Mouse (Mus musculus) right cerebral cortex, postnatal 14 days (tissue): ENCODE measurements around the gene Palld.

Source experiments
- DNase-seq: peaks from one replicate; pipeline ENCODE4 v3.0.0; 2022

The Palld gene

DNA sequence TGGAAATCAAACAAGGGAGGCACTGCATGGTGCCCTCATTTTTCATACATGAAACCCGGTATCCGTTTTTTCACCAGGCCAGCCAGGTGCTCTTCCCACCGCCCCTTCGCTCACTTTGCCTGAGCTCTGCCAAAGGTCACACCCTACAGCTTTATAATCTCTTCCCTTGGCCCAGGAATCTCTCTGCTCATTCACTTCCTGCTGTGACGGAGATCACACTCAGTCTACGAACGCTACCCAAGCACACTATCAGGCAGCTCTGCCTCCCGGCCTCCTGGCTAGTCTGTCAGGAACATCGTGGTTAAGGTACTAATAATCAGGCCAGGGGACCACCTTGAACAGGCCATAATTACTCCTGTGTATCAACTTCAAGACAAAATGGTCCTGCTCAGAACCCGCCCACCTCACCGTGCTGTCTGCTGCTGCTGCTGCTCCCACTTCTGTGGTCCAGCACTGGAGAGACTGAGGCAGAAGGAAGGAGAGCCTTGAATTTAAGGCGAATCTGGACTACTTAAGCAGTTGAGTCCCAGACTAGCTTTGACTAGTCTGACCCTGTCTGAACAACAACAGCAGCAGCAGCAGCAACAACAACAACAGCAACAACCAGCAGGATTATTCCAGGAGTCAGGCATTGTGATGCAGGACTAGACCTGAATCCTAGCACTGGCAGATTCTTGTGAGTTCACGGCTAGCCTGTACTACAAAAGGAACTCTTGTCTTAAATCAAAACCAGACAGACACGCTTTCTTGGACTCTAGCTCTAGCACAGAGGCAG lies 187.0 kb downstream of the Palld start:
- DNase-seq, result no peak

DNA sequence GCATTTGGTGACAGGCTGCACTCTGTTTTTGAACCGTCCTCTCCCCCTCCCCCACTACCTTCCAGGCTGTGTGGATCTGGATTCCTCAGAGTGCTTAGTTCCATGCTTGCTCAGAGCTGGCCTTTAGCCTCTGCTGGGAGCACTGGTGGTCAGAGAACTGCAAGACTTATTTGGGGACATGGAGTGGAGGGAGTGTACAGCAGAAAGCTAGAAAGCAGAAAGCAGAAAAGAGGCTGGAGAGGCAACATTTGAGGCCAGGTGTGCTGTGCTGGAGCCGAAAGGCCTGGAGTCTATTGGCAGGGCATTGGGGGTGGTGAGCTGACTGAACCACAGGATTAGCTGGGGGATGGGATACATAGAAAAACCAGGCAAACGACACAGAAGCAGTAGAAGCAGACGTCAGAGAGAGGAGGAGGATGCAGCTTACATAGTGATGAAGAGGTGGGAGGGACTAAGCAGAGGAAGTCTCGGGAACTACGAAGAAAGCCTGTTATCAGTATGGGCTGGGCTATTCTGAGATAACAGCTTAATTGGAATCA lies 188.1 kb downstream of the Palld start:
- DNase-seq, result no peak

DNA sequence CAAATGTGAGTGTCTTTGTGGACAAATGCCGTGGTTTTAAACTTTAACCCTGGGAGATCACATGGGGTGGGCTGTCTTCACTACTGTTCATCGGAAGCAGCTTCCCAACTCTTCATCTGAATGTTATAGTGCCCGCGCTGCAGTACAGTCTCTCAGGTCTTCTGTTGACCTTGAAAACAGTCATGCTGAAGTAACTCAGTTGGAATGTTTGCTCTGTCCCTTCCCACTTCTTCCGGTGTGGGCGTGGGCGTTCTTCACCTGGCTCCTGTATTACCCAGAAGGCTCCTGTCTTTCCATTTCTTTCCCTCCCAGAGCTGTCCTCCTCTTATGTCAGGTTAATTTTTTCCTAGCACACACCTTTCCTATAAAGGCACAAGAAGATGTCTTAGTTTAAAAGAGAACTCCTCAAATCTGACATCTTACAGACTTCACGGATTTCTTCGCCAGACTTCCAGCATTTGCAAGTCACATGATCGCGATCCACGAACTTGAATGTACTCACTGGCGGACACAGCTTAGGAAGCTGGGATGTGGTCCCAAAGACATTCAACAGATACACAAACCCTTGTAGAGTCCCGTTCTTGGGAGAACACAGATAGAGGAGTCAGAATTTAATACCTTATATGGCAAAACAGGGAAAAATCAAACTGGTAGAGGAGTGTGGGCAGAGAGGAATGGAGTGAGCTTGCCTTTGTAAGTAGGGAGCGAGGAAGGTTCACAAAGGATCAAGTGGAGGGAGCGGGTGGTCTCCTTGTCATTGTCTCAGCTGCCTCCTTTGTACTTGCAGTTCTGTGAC lies 189.1 kb downstream of the Palld start:
- no peak for DNase-seq

DNA sequence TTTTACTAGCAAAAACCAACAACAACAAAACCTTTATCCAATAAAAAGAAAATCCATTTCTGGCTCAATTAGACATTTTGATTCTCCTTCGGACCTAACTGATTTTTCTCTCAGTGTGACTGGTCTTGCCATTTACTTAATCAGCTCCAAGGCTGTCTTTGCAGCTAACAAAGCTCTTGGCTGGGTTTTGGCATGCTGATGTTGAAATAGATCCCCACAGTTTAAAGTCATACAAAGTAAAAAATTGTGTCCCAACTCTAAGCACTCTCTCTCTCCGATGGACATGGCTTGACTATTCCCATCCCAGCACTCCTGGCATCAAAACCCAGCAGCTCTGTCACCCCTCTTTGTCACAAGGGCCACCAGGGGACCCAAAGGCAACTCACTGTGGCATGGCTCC lies 190.1 kb downstream of the Palld start:
- no peak for DNase-seq

DNA sequence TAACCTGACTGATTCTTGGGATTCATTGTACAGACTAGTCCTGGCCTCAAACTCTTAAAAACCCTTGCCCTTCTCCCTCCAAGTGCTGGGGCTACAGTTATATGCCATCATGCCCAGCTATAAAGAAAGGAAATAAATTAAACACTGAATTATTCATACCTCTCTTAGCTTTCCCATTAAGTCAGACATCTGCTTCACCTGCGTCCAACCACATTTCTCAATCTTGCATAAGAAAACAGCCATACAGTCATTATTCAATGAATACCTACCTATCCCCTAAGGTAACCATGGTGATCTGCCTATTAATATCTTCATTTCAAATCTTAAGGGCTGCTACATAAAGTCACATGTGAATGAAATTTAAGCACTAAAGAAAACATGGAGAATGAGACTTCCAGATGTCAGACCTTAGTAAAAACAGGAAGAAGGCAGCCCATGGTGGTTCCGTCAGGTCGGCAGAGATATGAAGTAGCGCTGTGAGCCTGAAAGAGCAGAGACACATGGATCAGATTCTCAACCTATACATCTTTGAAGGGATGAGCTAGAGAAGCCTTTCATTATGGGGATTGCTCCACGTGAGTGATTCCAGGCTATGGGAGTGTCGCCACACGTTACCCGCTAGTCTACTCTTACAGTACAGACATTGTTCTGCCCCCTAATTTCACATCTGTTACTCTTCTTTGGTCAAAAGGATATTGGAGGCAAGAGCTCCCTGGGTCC lies 193.7 kb downstream of the Palld start:
- no peak for DNase-seq

DNA sequence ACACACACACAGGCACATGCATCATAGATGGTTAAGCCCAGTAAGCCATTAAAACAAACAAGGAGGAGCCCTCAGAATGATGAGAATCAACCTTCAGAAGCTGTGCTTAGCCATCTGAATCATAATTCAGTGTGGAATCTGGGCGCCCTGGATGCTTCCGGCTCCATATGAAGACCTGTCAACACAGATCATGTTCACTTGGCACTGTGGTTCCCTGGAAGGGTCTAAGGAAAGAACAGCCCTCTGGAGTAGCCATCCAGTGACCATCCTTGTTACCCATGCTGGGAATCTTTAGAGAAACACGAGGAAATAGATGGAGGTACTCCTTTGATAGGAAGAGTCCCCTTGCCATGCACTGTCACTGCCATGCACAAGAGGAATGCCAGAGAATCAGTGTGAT lies 197.0 kb downstream of the Palld start:
- no peak for DNase-seq

DNA sequence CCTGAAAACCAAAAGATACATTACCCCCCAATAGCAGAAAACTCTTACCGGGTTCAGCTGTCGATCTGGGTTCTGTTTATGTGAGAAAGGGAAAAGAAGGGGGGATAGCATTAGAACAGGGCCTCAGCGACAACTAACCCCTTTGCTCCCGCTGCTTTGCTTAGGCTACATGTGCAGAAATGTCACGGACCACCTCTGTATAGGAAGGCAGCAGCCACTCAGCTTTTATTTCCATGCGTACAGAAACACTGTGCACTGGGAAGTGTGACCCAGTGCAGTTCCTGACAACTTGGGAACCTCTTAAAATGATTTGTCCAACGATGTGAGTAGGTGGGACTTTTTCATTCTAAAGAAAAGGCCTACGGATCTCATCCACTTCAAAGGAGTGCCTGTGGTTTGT lies 200.4 kb downstream of the Palld start:
- no peak for DNase-seq

DNA sequence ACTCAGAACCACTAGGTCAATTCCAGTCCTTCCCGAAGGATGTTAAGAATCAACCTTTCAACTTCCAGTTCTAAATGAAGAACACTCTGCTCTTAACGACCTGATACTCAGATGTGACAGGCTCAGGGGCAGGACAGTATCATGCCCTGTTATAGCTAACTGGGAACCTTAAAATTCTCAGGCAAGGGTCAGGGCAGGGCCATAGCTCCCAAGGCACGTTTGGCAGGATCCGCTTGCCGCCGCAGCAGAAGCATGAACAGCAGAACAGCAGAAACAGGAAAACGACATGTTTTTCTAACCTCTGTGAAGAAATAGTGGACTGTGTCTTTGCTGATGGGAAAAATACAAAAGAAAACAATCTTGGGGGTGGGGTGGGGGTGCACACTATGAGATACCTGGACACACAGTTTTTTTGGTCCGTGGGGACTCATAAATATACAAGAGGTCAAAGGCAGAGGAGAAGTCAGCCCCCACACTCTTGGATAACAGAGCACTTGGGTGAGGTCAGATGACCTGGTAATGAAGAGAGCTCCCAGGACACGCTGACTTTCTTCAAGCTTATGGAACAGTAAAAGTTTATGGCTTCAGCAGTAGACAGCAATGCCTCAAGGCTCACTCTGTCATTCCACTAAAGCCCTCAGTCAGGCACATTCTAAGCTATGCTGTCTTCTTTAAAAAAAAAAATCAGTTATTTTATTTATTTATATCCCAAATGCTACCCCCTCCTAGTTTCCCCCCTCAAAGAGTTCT lies 201.4 kb downstream of the Palld start:
- no peak for DNase-seq

DNA sequence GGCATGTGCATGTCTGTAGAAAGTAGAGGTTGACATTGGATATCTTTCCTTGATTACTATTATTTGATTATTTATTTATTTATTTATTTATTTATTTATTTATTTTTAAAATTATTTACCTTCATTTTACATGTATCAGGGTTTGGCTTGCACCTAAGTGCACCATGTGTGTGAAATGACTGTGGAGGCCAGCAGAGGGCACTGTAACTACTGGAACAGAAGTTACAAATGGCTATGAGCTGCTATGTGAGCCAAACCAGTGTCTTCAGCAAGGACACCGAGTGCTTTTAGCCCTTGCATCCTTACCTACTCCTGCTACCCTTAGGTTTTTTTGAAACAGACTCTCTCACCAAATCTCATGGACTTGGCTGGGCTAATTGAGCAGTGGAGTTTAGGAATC lies 202.2 kb downstream of the Palld start:
- DNase-seq, result peak; percentile 22

DNA sequence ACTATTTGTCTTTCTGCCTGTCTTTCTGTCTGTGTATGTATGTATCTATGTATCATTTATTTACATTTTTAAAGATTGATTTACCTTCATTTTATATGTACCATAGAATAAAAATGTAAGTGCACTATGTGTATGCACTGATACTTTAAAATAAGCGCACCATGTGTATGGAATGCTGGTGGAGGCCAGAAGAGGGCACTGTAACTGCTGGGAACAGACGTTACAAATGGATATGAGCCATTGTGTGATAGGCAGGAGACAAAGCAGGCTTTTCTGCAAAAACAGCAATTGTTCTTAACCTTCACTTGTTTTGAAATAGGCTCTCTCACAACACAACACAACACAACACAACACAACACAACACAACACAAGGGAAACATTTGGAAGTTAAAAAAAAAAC lies 203.5 kb downstream of the Palld start:
- DNase-seq, result no peak

DNA sequence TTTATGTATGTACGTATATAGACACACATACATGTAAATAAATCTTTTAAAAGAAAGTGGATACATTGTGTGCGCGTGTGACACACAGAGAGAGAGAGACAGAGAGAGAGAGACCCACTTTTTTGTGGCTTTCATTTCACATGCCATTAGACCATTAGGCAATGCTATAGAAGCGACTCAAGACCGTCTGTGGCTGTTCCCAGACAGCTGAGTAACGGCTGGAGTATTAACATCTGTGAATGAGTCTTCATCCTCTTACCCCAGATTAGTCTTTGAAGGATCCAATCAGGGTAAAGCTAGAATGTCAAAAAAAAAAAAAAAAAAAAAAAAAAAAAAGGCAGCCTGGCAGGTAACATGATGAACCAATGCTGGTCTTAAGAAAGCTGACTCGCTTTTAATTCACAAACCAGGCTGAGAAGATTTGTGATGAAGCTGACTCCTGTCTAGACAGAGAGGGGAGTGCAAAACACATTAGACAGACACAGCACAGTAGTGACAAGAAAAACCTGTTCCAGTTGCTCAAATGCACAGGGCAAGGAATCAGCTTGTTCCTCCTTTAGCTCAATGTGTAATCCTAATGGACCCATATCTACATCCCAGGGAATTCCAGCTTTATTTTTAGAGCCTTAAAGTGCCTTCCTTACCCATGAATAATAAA lies 204.6 kb downstream of the Palld start:
- DNase-seq, result no peak

DNA sequence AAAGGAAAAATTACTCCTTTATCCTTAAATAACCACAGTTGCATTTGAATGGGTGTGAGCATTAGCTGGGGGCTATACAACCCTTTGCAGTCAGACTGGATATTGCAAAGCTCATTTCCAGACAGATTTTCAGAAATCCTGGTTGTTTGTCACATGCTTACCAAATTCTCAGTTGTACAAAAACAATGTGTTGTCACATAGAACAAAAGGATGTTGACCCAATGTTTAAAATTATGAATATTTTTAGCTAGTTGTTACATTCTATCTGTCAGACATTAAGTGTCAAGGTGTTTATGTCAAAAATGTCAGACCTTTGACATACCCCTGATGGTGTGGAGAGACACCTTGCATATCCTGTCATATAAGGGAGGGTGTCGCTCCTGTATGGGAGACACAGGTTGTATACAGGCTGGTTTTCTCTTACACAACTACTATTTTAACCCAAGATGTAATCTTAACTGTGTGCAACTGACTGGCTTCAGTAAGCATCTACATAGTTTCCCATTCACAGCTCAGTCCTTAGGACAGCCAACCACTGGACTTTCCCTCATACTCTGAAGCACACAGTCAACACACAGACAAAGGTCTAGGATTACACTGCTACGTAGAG lies 205.5 kb downstream of the Palld start:
- no peak for DNase-seq

DNA sequence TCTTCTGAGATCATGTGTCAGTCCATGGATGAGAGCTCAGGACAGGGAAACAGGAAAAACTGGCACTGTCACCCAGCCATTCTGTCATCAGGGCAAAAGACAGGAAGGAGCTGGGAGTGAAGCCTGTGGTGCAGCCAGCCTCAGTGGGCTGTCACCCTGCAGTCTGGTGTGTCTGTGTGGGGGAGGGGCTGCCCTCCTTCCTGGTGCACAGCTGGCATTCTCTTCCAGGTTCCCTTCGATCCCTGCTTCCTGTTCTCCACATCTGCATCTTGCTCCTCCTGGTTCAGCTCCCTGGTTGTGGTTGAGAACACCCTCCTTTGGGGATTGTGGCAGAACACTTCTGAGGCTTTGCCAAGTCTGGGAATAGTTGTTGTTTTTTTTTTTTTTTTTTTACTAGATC lies 207.1 kb downstream of the Palld start:
- no peak for DNase-seq

DNA sequence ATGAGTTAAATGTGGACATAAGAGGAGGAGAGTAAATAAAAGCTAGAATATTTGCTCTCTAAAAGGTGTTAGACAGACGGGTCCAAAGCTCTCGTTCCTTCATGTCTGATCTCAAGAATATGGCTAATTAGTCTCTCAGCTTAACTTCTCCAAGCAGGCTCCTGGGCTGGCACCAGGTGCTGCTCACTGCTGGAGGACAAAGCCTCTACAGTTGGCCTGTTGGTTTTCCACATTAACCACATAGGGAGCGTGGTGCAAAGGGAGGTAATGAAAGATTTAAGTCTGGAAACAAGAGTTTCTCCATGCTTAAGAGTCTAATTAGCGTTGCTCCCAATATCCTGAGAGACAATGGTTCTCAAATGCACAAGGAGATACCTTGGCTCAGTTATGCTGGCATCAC lies 209.6 kb downstream of the Palld start:
- DNase-seq, result no peak

DNA sequence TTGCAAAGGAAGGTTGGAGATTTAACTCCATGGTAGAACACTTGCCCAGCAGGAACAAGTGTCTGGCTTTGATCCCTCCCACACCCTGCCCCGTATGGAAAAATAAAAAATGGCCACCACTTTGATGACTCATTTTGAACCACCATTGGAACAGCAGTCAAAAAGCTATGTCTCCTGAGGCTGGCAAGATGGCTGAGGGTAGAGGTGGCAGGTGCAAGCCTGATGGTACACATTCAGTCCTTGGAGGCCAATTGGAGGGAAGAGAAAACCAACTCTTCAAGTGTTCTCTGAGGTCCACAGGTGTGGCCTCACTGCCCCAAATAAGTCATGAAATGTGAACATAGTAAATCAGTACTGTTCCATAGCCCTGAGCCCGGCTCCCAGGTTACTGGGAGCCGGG lies 210.4 kb downstream of the Palld start:
- no peak for DNase-seq

DNA sequence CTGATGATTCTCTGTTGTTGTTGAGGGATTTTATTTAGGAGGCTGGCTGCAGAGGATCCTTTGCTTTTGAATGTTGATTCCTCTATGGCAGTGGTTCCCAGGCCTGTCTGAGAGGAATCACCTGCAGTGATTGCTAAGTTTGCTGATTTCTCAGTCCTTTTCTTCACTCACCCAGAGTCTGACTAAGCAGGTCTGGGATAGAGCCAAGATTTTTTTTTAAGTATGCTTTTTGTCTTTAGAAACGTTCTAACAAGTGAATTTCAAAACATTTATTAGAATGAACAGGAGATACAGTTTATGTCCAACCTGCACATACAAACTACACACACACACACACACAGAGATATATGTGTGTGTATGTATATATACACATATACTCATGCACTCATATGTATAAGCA lies 211.1 kb downstream of the Palld start:
- no peak for DNase-seq

DNA sequence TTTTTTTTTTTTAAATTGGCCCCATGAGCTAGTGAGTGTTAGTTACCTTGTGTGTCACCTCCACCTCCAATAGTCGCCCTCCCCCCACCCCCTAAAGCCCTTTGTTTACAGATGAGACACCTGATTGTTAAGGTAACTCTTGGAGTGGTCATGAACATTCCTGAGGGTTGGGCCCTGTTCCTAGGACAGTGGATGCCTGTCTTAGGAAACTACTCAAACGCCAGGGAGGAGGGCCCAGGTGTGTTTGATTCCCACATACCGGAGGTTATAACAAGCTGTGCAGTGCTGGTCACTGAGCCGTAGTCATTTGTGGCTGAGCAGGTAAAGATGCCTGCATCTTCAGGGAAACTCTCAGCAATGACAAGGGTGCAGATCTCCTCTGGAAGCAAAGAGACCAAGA lies 215.4 kb downstream of the Palld start:
- DNase-seq, result no peak

DNA sequence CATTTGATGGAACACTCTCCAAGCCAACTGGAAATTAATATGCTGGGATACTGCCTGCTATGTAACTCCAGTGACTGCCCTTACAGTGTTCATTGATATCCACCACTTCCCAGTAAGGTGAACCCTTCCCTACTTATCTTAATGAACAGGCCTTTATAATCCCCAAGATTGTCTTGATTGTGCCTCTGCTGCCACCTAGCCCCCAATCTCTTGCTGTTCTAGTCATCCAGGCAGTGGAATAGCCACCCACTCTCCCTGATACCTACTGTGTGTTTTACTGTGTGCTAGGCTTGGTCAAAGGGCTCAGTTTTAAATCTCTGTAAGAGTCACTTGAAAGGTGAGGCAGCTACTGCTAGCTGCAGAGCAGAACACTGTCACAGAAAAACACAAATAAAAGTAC lies 216.2 kb downstream of the Palld start:
- DNase-seq, result peak; percentile 11

DNA sequence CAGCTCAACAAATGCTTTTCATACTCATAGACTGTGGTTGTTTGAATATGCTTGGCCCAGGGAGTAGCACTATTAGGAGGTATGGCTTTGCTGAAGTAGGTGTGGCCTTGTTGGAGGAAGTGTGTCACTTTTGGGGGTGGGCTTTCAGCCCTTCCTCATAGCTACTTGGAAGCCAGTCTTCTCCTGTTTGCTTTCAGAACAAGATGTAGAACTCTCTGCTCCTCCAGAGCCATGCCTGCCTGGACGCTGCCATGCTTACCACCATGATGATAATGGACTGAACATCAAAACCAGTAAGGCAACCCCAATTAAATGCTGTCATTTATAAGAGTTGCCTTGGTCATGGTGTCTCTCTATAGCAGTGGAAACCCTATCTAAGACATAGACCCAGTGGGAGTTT lies 217.2 kb downstream of the Palld start:
- DNase-seq, result no peak

DNA sequence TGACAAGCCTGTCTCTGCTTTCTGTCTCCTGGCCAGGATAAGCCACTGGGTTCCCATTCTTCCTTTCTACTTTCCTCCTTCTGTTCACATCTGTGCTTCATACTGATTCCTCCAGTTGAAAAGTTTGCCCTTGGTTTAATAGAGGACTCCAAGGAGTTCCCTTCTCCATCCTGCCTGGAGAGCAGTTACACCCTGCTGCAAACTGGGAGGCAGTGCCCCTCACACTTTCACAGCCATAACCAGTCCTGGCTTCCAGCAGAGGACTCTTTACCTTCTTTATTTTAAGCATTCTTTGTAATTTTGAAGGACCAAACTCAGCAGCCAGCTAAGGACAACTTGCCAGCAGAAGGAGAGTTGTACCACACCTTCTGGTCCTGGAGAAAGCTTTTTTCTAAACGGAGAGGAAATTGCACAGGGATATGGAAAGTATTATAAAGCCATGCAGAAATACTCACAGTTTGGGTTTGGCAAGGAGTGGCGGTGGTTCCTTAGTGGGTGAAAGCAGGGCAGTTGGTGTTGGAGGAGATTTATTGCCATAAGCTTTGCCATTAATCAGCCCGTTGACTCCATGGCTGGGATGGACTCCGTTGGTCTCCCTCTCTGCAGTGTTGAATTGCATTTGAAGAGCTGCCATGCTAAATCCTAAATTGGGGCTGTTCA lies 218.1 kb downstream of the Palld start:
- DNase-seq, result no peak

DNA sequence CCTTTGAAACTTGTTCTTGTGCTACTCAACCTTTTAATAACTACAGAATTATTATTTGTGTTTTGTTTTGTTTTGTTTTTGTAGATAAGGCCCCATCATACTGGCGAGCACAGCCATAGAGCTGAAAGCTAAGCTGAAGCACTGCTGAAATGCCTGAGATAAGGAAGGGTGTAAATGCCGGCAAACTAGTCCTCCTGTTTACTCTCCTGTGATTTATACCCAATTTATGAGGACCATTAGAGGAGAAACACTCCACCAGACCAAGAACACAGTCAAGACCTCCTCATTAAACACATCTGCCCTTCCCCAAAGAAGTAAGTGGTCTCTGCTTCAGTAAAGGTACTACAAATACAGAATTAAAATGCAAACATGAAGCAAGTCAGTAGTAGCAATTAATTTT lies 219.6 kb downstream of the Palld start:
- no peak for DNase-seq
